Mouse (Mus musculus): Measurements from ENCODE around the gene Stk32b. TPM values are rescaled to one million over a fixed set of nuclear protein-coding genes. Genes with fewer than 3 reads are reported as not detected.

Gene Stk32b
- polyA plus RNA-seq, 1 experiment, result not detected

GRCm38 (mm10) chr5:37699757-37700156, 17.2 kb downstream of the Stk32b start:
- TF ChIP-seq POLR2A (IDR thresholded peaks at IDR 0.05; ENCODE audit: borderline replicate concordance, control insufficient read depth, low read depth, low read length) (no peak), CTCF (IDR thresholded peaks at IDR 0.05; ENCODE audit: control insufficient read depth, insufficient read depth, low read length) (no peak)
- no peak overlapping the region for H3K4me3 ChIP-seq (replicated peaks; ENCODE audit: control insufficient read depth, low read depth, low read length)
- no peaks in the 10 kb centered on the region; the same call in 1 of the 2 replicates for H3K4me1 ChIP-seq (ENCODE audit: control insufficient read depth, insufficient read depth, low read length)
- 37% methylated on average over 12 of the region's 12 CpGs for WGBS
- H3K27ac ChIP-seq (ENCODE audit: control insufficient read depth, insufficient read depth, low read depth, low read length, poor library complexity), result no peak overlapping the region

GRCm38 (mm10) chr5:37697286-37697685, 19.7 kb downstream of the Stk32b start:
- H3K4me1 ChIP-seq (ENCODE audit: control insufficient read depth, insufficient read depth, low read length), result no peaks in the 10 kb centered on the region
- TF ChIP-seq POLR2A (IDR thresholded peaks at IDR 0.05; ENCODE audit: borderline replicate concordance, control insufficient read depth, low read depth, low read length) (no peak), CTCF (IDR thresholded peaks at IDR 0.05; ENCODE audit: control insufficient read depth, insufficient read depth, low read length) (no peak)

GRCm38 (mm10) chr5:37695773-37696172, 21.2 kb downstream of the Stk32b start:
- no peak overlapping the region for H3K4me3 ChIP-seq (replicated peaks; ENCODE audit: control insufficient read depth, low read depth, low read length)
- H3K27ac ChIP-seq (ENCODE audit: control insufficient read depth, insufficient read depth, low read depth, low read length, poor library complexity), result no peak overlapping the region
- H3K4me1 ChIP-seq (ENCODE audit: control insufficient read depth, insufficient read depth, low read length), result no peaks in the 10 kb centered on the region
- TF ChIP-seq CTCF (IDR thresholded peaks at IDR 0.05; ENCODE audit: control insufficient read depth, insufficient read depth, low read length) (no peak), POLR2A (IDR thresholded peaks at IDR 0.05; ENCODE audit: borderline replicate concordance, control insufficient read depth, low read depth, low read length) (no peak)
- WGBS, result 61% methylated on average over 4 of the region's 4 CpGs

More at GRCm38 (mm10) chr5:37697286-37697685, 19.7 kb downstream of the Stk32b start:
- WGBS, result 81% methylated on average over 7 of the region's 7 CpGs
- no peak overlapping the region for H3K27ac ChIP-seq (ENCODE audit: control insufficient read depth, insufficient read depth, low read depth, low read length, poor library complexity)
- H3K4me3 ChIP-seq (replicated peaks; ENCODE audit: control insufficient read depth, low read depth, low read length), result no peak overlapping the region

DNA sequence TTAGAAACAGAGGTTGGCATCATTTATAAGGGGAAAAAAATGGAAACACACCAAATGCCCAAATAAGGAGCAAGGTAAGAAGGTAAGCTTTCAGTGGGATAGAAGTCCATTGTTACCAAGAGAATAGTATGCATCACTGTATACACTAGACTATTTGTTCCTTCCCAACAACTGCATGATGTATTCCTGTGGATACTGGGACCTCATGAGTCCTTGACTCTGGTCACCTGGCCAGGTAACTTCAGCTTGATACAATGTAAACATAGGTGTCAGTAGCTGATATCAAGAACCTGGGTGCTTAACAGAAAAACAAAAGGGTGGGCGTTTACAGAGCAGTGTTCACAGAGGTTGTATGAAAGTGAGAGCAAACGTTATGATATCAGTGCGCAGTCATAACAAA, 24.2 kb downstream of the Stk32b start:
- H3K4me3 ChIP-seq (replicated peaks; ENCODE audit: control insufficient read depth, low read depth, low read length), result no peak overlapping the region
- no peak overlapping the region for H3K27ac ChIP-seq (ENCODE audit: control insufficient read depth, insufficient read depth, low read depth, low read length, poor library complexity)
- no peaks in the 10 kb centered on the region for H3K4me1 ChIP-seq (ENCODE audit: control insufficient read depth, insufficient read depth, low read length)
- no peak for TF ChIP-seq POLR2A (IDR thresholded peaks at IDR 0.05; ENCODE audit: borderline replicate concordance, control insufficient read depth, low read depth, low read length)
- no peak for TF ChIP-seq CTCF (IDR thresholded peaks at IDR 0.05; ENCODE audit: control insufficient read depth, insufficient read depth, low read length)
- WGBS, result 79% methylated on average over 3 of the region's 3 CpGs

GRCm38 (mm10) chr5:37670781-37671180, 46.2 kb downstream of the Stk32b start:
- no peak for TF ChIP-seq POLR2A (IDR thresholded peaks at IDR 0.05; ENCODE audit: borderline replicate concordance, control insufficient read depth, low read depth, low read length)
- TF ChIP-seq CTCF (IDR thresholded peaks at IDR 0.05; ENCODE audit: control insufficient read depth, insufficient read depth, low read length), result no peak
- Histone ChIP-seq H3K27ac (ENCODE audit: control insufficient read depth, insufficient read depth, low read depth, low read length, poor library complexity) (no peak overlapping the region), H3K4me3 (replicated peaks; ENCODE audit: control insufficient read depth, low read depth, low read length) (no peak overlapping the region), H3K4me1 (ENCODE audit: control insufficient read depth, insufficient read depth, low read length) (no peaks in the 10 kb centered on the region)
- 77% methylated on average over 7 of the region's 7 CpGs for WGBS

- H3K4me1 ChIP-seq (ENCODE audit: control insufficient read depth, insufficient read depth, low read length), result no peaks in the 10 kb centered on the region
- WGBS, result 66% methylated on average over 3 of the region's 3 CpGs
- no peak overlapping the region for H3K27ac ChIP-seq (ENCODE audit: control insufficient read depth, insufficient read depth, low read depth, low read length, poor library complexity)
- TF ChIP-seq CTCF (IDR thresholded peaks at IDR 0.05; ENCODE audit: control insufficient read depth, insufficient read depth, low read length), result no peak
- no peak for TF ChIP-seq POLR2A (IDR thresholded peaks at IDR 0.05; ENCODE audit: borderline replicate concordance, control insufficient read depth, low read depth, low read length)
- H3K4me3 ChIP-seq (replicated peaks; ENCODE audit: control insufficient read depth, low read depth, low read length), result no peak overlapping the region
These were observed 52.0 kb downstream of the Stk32b start for GRCm38 (mm10) chr5:37664962-37665361.

- WGBS, result 79% methylated on average over 4 of the region's 4 CpGs
- H3K4me3 ChIP-seq (replicated peaks; ENCODE audit: control insufficient read depth, low read depth, low read length), result no peak overlapping the region
- H3K27ac ChIP-seq (ENCODE audit: control insufficient read depth, insufficient read depth, low read depth, low read length, poor library complexity), result no peak overlapping the region
- no peak for TF ChIP-seq POLR2A (IDR thresholded peaks at IDR 0.05; ENCODE audit: borderline replicate concordance, control insufficient read depth, low read depth, low read length)
- no peak for TF ChIP-seq CTCF (IDR thresholded peaks at IDR 0.05; ENCODE audit: control insufficient read depth, insufficient read depth, low read length)
- H3K4me1 ChIP-seq (ENCODE audit: control insufficient read depth, insufficient read depth, low read length), result no peaks in the 10 kb centered on the region
These were observed 57.8 kb downstream of the Stk32b start for GRCm38 (mm10) chr5:37659177-37659576.

GRCm38 (mm10) chr5:37657741-37658140, 59.2 kb downstream of the Stk32b start:
- no peak for TF ChIP-seq CTCF (IDR thresholded peaks at IDR 0.05; ENCODE audit: control insufficient read depth, insufficient read depth, low read length)
- TF ChIP-seq POLR2A (IDR thresholded peaks at IDR 0.05; ENCODE audit: borderline replicate concordance, control insufficient read depth, low read depth, low read length), result no peak
- 80% methylated on average over 6 of the region's 6 CpGs for WGBS
- no peak overlapping the region for H3K4me3 ChIP-seq (replicated peaks; ENCODE audit: control insufficient read depth, low read depth, low read length)
- H3K4me1 ChIP-seq (ENCODE audit: control insufficient read depth, insufficient read depth, low read length), result no peaks in the 10 kb centered on the region
- no peak overlapping the region for H3K27ac ChIP-seq (ENCODE audit: control insufficient read depth, insufficient read depth, low read depth, low read length, poor library complexity)

DNA sequence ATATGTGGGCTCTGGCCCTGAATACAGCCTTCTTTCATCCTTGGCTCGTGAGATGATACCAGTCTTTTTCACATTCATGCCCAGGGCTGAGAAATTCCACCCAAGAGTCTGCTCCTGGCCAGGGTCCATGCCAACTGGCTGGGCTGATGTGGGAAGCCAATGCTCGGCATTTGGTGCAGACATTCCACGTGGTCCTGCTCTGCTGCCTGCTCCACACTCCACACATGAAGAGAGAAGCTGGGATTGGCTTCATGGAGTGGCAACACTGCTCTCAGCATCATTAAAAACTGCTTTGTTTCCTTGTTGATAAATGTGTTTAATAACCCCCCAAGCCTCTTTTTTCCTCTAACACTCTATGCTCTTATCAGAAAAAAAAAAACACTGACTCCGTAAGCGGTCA, 61.8 kb downstream of the Stk32b start:
- 70% methylated on average over 5 of the region's 5 CpGs for WGBS
- H3K4me3 ChIP-seq (replicated peaks; ENCODE audit: control insufficient read depth, low read depth, low read length), result no peak overlapping the region
- TF ChIP-seq CTCF (IDR thresholded peaks at IDR 0.05; ENCODE audit: control insufficient read depth, insufficient read depth, low read length), result no peak
- TF ChIP-seq POLR2A (IDR thresholded peaks at IDR 0.05; ENCODE audit: borderline replicate concordance, control insufficient read depth, low read depth, low read length), result no peak

More for the DNA sequence above, 61.8 kb downstream of the Stk32b start:
- Histone ChIP-seq H3K4me1 (ENCODE audit: control insufficient read depth, insufficient read depth, low read length) (no peaks in the 10 kb centered on the region), H3K27ac (ENCODE audit: control insufficient read depth, insufficient read depth, low read depth, low read length, poor library complexity) (no peak overlapping the region)

Data from bone marrow, adult 2 months (tissue).